Mouse (Mus musculus) CH12.LX (cell line): ENCODE data around the gene Arhgef28. TPM values are rescaled to one million over a fixed set of nuclear protein-coding genes. Genes with fewer than 3 reads are reported as not detected.

Experiments used
- DNase-seq: peaks from one replicate; pipeline ENCODE4 v3.0.0-alpha.2; 2013; ENCODE audit errors: extremely low read depth
- H3K27ac ChIP-seq: 2 replicates; pipeline ENCODE4 v1.5.1; 2012; ENCODE audit warnings: low read depth, mild to moderate bottlenecking, control low read depth, moderate library complexity; ENCODE audit not compliant: insufficient read depth
- H3K27me3 ChIP-seq: replicated peaks from 2 replicates; pipeline ENCODE3; 2012; ENCODE audit warnings: inconsistent platforms
- H3K36me3 ChIP-seq, 2 experiments: replicated peaks in 1 of 2; 2 replicates each; pipeline versions ENCODE3 to v1.6.1; 2012; ENCODE audit warnings: inconsistent platforms in 1 of 2, low read length in 1 of 2, mild to moderate bottlenecking in 1 of 2, mixed read lengths in 1 of 2, moderate library complexity in 1 of 2; ENCODE audit not compliant: control insufficient read depth in 1 of 2, insufficient read depth in 1 of 2
- H3K4me1 ChIP-seq, 2 experiments: 2 replicates each; pipeline ENCODE4 v1.6.1; 2012; ENCODE audit warnings: inconsistent platforms in 1 of 2, moderate library complexity in 1 of 2; ENCODE audit not compliant: insufficient read depth in 2 of 2, control insufficient read depth in 1 of 2
- H3K4me2 ChIP-seq: 2 replicates; pipeline ENCODE4 v1.6.1; 2012; ENCODE audit warnings: low read depth, mild to moderate bottlenecking, control low read depth; ENCODE audit not compliant: poor library complexity, insufficient read depth, severe bottlenecking
- H3K4me3 ChIP-seq, 3 experiments: fragments of 150-350 bp in 1 of 3; sonication (generic) in 1 of 3; replicated peaks in 1 of 3; 2 replicates each; pipeline versions ENCODE3 to v1.5.1; 2011 to 2012; ENCODE audit warnings: low read depth in 2 of 3, low read length in 2 of 3, mild to moderate bottlenecking in 2 of 3, moderate library complexity in 2 of 3, control low read depth in 1 of 3, improper control_type of control experiment in 1 of 3, inconsistent platforms in 1 of 3, mixed read lengths in 1 of 3; ENCODE audit not compliant: poor library complexity in 1 of 3
- H3K79me2 ChIP-seq: replicated peaks from 2 replicates; pipeline ENCODE4 v1.6.1; 2012; ENCODE audit warnings: mild to moderate bottlenecking, moderate library complexity; ENCODE audit not compliant: control insufficient read depth, poor library complexity, insufficient read depth, severe bottlenecking; ENCODE audit errors: extremely low read depth
- H3K9ac ChIP-seq: 2 replicates; pipeline ENCODE4 v1.6.1; 2012; ENCODE audit warnings: low read depth, mild to moderate bottlenecking, control low read depth, moderate library complexity; ENCODE audit not compliant: insufficient read depth
- H3K9me3 ChIP-seq: replicated peaks from 2 replicates; pipeline ENCODE3; 2012; ENCODE audit warnings: low read length, inconsistent platforms, mixed read lengths
- BHLHE40 ChIP-seq: IDR thresholded peaks from 2 replicates; pipeline ENCODE4 v1.6.1; 2011; ENCODE audit warnings: mild to moderate bottlenecking, low read depth, low read length, improper control_type of control experiment
- E2F4 ChIP-seq: IDR thresholded peaks from 2 replicates; pipeline ENCODE4 v1.6.1; 2011; ENCODE audit warnings: low read depth, low read length, improper control_type of control experiment; ENCODE audit not compliant: insufficient replicate concordance
- ELF1 ChIP-seq: IDR thresholded peaks from 2 replicates; pipeline ENCODE4 v1.6.1; 2014; ENCODE audit warnings: low read depth, mild to moderate bottlenecking, inconsistent platforms, low read length, improper control_type of control experiment
- JUND ChIP-seq: conservative IDR thresholded peaks from 2 replicates; pipeline ENCODE4 v1.6.1; 2011; ENCODE audit warnings: low read depth, low read length, improper control_type of control experiment
- KAT2A ChIP-seq: IDR thresholded peaks from 2 replicates; pipeline ENCODE4 v1.6.1; 2012; ENCODE audit warnings: low read length, improper control_type of control experiment, inconsistent platforms; ENCODE audit not compliant: insufficient replicate concordance
- MEF2A ChIP-seq: IDR thresholded peaks from 2 replicates; pipeline ENCODE4 v1.6.1; 2014; ENCODE audit warnings: low read depth, mild to moderate bottlenecking, inconsistent platforms, low read length, improper control_type of control experiment, borderline replicate concordance
- NELFE ChIP-seq: IDR thresholded peaks from 2 replicates; pipeline ENCODE4 v1.6.1; 2011; ENCODE audit warnings: low read depth, low read length, improper control_type of control experiment
- POLR2A ChIP-seq: IDR thresholded peaks from 2 replicates; pipeline ENCODE4 v1.6.1; 2011; ENCODE audit warnings: low read depth, mild to moderate bottlenecking, improper control_type of control experiment, low read length
- RCOR1 ChIP-seq: conservative IDR thresholded peaks from 2 replicates; pipeline ENCODE4 v1.6.1; 2012; ENCODE audit warnings: low read depth, mild to moderate bottlenecking, inconsistent platforms, low read length, improper control_type of control experiment
- SMC3 ChIP-seq: IDR thresholded peaks from 2 replicates; pipeline ENCODE4 v1.6.1; 2011; ENCODE audit warnings: low read depth, low read length, improper control_type of control experiment
- TBP ChIP-seq: conservative IDR thresholded peaks from 2 replicates; pipeline ENCODE4 v1.6.1; 2011; ENCODE audit warnings: low read depth, low read length, improper control_type of control experiment
- UBTF ChIP-seq: IDR thresholded peaks from 2 replicates; pipeline ENCODE4 v1.6.1; 2012; ENCODE audit warnings: low read depth, mild to moderate bottlenecking, inconsistent platforms, low read length, improper control_type of control experiment, moderate library complexity
- USF2 ChIP-seq: conservative IDR thresholded peaks from 2 replicates; pipeline ENCODE4 v1.6.1; 2011; ENCODE audit warnings: low read depth, low read length, improper control_type of control experiment
- ZC3H11A ChIP-seq: IDR thresholded peaks from 2 replicates; pipeline ENCODE4 v1.6.1; 2012; ENCODE audit warnings: low read depth, mild to moderate bottlenecking, inconsistent platforms, low read length, improper control_type of control experiment
- ZKSCAN1 ChIP-seq: IDR thresholded peaks from 2 replicates; pipeline ENCODE4 v1.6.1; 2012; ENCODE audit warnings: low read depth, inconsistent platforms, low read length, improper control_type of control experiment, borderline replicate concordance
- dilution Hi-C: fragments of 300-500 bp; cut with MboI; formaldehyde crosslinking; loops from 2 replicates; pipeline ENCODE4 v1.14.3; 2020; ENCODE audit warnings: low sequenced_read_pairs; ENCODE audit not compliant: extremely low pct_unique_long_range_greater_than_20kb, extremely low pct_ligation_motif_present
- in situ Hi-C: fragments of 300-500 bp; cut with MboI; formaldehyde crosslinking; loops from 3 replicates; pipeline ENCODE4 v1.14.3; 2019; ENCODE audit warnings: low sequenced_read_pairs, low pct_ligation_motif_present, low pct_unique_long_range_greater_than_20kb, mixed read lengths
- polyA plus RNA-seq: library from polyadenylated mRNA; unstranded; fragments of >175 nt; gene quantifications from 2 replicates; pipeline ENCODE4 v1.2.1, GENCODE M21; 2012; ENCODE audit warnings: low read depth; ENCODE audit not compliant: insufficient read length
- total RNA-seq, 2 experiments: library from RNA; depleted of rRNA; stranded (reverse); fragments of 300-350 nt in 1 of 2; fragments of >200 nt in 1 of 2; gene quantifications; 2 replicates each; pipeline ENCODE4 v1.2.3; 2012 to 2014

Gene Arhgef28
- total and polyA plus RNA-seq, 3 experiments = 0.07 to 0.24 (median 0.08) TPM

DNA sequence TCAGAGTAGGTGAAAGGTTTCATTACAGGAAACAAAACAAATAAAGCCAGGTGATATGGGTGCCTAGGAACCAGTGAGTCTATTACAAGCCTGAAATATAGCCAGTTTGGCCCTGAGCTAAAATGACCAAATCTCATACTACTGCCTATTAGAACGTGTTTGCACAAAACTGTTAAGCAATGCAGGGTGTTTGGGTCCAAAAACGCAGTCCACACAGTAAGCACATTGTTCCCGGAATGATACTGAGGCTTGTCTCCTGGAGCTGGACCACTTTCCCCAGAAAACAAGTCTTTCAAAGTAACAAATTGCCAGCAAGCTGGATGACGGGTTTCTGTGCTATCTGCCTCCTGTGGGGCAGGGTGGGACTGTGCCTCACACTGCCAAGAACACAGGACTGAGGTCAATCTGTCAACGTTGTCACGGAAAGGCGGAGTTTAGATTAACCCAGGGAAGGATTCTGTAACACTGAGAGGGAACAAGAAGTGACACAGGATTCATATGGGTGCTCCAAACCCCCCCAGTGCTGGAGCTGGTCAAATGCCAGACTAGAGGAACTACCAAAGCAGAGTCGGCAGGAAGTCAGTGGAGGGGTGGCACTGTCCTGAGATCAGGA is 352.8 kb downstream of the Arhgef28 start:
- no peak overlapping the region for H3K4me2 ChIP-seq
- H3K27ac ChIP-seq = no peak overlapping the region
- DNase-seq = no peak

More for the DNA sequence above, 352.8 kb downstream of the Arhgef28 start:
- Histone ChIP-seq H3K79me2 (no peaks in the 10 kb centered on the region), H3K9me3 (peaks cover 23% of the 10 kb centered on the region), H3K36me3 (no peaks in the 10 kb centered on the region), H3K4me1 (peaks cover 0 to 9% of the 10 kb centered on the region in 2 experiments; a peak in 1 of 4 replicates), H3K4me3 (no peak overlapping the region)
- dilution Hi-C loops = no loop called here
- in situ Hi-C loops = no loop called here
- TF ChIP-seq MEF2A (no peak), SMC3 (no peak), KAT2A (no peak), NELFE (no peak), USF2 (no peak), JUND (no peak), E2F4 (no peak), RCOR1 (no peak), TBP (no peak), ZKSCAN1 (no peak), BHLHE40 (no peak), POLR2A (no peak), ZC3H11A (no peak), ELF1 (no peak), UBTF (no peak)
- TF ChIP-seq, all 38 proteins: peak for 0
- no peak overlapping the region for H3K9ac ChIP-seq
- H3K27me3 ChIP-seq = no peaks in the 10 kb centered on the region

Other genes starting within 250 kb of the Arhgef28 start
- 36.8 and 44.3 TPM in 2 replicates for gene Utp15, start 56.6 kb upstream of the Arhgef28 start, total RNA-seq (2012; rRNA removed)
- gene Utp15, start 56.6 kb upstream of the Arhgef28 start, total RNA-seq (2014; rRNA removed) = 51.7 and 52.2 TPM in 2 replicates
- gene Utp15, start 56.6 kb upstream of the Arhgef28 start, polyA plus RNA-seq = 49.4 and 51.7 TPM in 2 replicates
- gene Ankra2, start 56.6 kb upstream of the Arhgef28 start, total RNA-seq (2012; rRNA removed) = 10.1 and 11.1 TPM in 2 replicates
- 12.9 and 15.3 TPM in 2 replicates for gene Ankra2, start 56.6 kb upstream of the Arhgef28 start, total RNA-seq (2014; rRNA removed)
- 12.4 and 14.8 TPM in 2 replicates for gene Ankra2, start 56.6 kb upstream of the Arhgef28 start, polyA plus RNA-seq
- gene Gm21976, start 73.4 kb upstream of the Arhgef28 start, total RNA-seq (2012; rRNA removed) = not detected in 2 replicates
- not detected in 2 replicates for gene Gm21976, start 73.4 kb upstream of the Arhgef28 start, total RNA-seq (2014; rRNA removed)
- gene Gm21976, start 73.4 kb upstream of the Arhgef28 start, polyA plus RNA-seq = not detected in 2 replicates
- 1,038 and 1,073 TPM in 2 replicates for gene Btf3, start 110.6 kb upstream of the Arhgef28 start, total RNA-seq (2012; rRNA removed)
- gene Btf3, start 110.6 kb upstream of the Arhgef28 start, total RNA-seq (2014; rRNA removed) = 1,568 and 1,693 TPM in 2 replicates
- gene Btf3, start 110.6 kb upstream of the Arhgef28 start, polyA plus RNA-seq = 1,281 and 1,367 TPM in 2 replicates
- not detected in 2 replicates for gene Foxd1, start 147.8 kb upstream of the Arhgef28 start, total RNA-seq (2012; rRNA removed)
- gene Foxd1, start 147.8 kb upstream of the Arhgef28 start, total RNA-seq (2014; rRNA removed) = not detected in 2 replicates
- gene Foxd1, start 147.8 kb upstream of the Arhgef28 start, polyA plus RNA-seq = not detected in 2 replicates